Mouse (Mus musculus): ENCODE data around the gene Sytl1. TPM values are rescaled to one million over a fixed set of nuclear protein-coding genes. Genes with fewer than 3 reads are reported as not detected.

Gene Sytl1
- polyA plus RNA-seq, 1 experiment, result 3.1 TPM

GRCm38 (mm10) chr4:133266248-133266880 is 3.5 kb upstream of the Sytl1 start:
- Histone ChIP-seq H3K4me1 (ENCODE audit: control insufficient read depth, insufficient read depth, low read length) (no peaks in the 10 kb centered on the region), H3K4me3 (ENCODE audit: insufficient read depth, low read length) (no peak overlapping the region), H3K27ac (ENCODE audit: insufficient read depth, low read length) (no peak overlapping the region)
- TF ChIP-seq CTCF (IDR thresholded peaks at IDR 0.05; ENCODE audit: extremely low read depth, insufficient read depth, low read length) (no peak), POLR2A (IDR thresholded peaks at IDR 0.05; ENCODE audit: extremely low read depth, insufficient read depth, low read length) (no peak)

- H3K4me1 ChIP-seq (ENCODE audit: control insufficient read depth, insufficient read depth, low read length), result no peaks in the 10 kb centered on the region
- H3K27ac ChIP-seq (ENCODE audit: insufficient read depth, low read length), result no peak overlapping the region
- no peak overlapping the region for H3K4me3 ChIP-seq (ENCODE audit: insufficient read depth, low read length)
- no peak for TF ChIP-seq POLR2A (IDR thresholded peaks at IDR 0.05; ENCODE audit: extremely low read depth, insufficient read depth, low read length)
- no peak for TF ChIP-seq CTCF (IDR thresholded peaks at IDR 0.05; ENCODE audit: extremely low read depth, insufficient read depth, low read length)
These were observed 2.8 kb upstream of the Sytl1 start for GRCm38 (mm10) chr4:133265759-133266158.

- no peak for TF ChIP-seq CTCF (IDR thresholded peaks at IDR 0.05; ENCODE audit: extremely low read depth, insufficient read depth, low read length)
- no peak for TF ChIP-seq POLR2A (IDR thresholded peaks at IDR 0.05; ENCODE audit: extremely low read depth, insufficient read depth, low read length)
- H3K4me1 ChIP-seq (ENCODE audit: control insufficient read depth, insufficient read depth, low read length), result no peaks in the 10 kb centered on the region
- H3K27ac ChIP-seq (ENCODE audit: insufficient read depth, low read length), result no peak overlapping the region
- no peak overlapping the region for H3K4me3 ChIP-seq (ENCODE audit: insufficient read depth, low read length)
These were observed 2.4 kb upstream of the Sytl1 start for GRCm38 (mm10) chr4:133265297-133265696.

- no peak overlapping the region for H3K27ac ChIP-seq (ENCODE audit: insufficient read depth, low read length)
- H3K4me1 ChIP-seq (ENCODE audit: control insufficient read depth, insufficient read depth, low read length), result no peaks in the 10 kb centered on the region
- H3K4me3 ChIP-seq (ENCODE audit: insufficient read depth, low read length), result no peak overlapping the region
- TF ChIP-seq CTCF (IDR thresholded peaks at IDR 0.05; ENCODE audit: extremely low read depth, insufficient read depth, low read length) (no peak), POLR2A (IDR thresholded peaks at IDR 0.05; ENCODE audit: extremely low read depth, insufficient read depth, low read length) (no peak)
These were observed 1.6 kb upstream of the Sytl1 start for GRCm38 (mm10) chr4:133264559-133264958.

GRCm38 (mm10) chr4:133263756-133264155 is 843 bp upstream of the Sytl1 start:
- no peak overlapping the region for H3K27ac ChIP-seq (ENCODE audit: insufficient read depth, low read length)
- H3K4me1 ChIP-seq (ENCODE audit: control insufficient read depth, insufficient read depth, low read length), result no peaks in the 10 kb centered on the region
- TF ChIP-seq POLR2A (IDR thresholded peaks at IDR 0.05; ENCODE audit: extremely low read depth, insufficient read depth, low read length), result no peak
- no peak overlapping the region for H3K4me3 ChIP-seq (ENCODE audit: insufficient read depth, low read length)

- Histone ChIP-seq H3K27ac (ENCODE audit: insufficient read depth, low read length) (no peak overlapping the region), H3K4me3 (ENCODE audit: insufficient read depth, low read length) (no peak overlapping the region), H3K4me1 (ENCODE audit: control insufficient read depth, insufficient read depth, low read length) (no peaks in the 10 kb centered on the region)
- TF ChIP-seq POLR2A (IDR thresholded peaks at IDR 0.05; ENCODE audit: extremely low read depth, insufficient read depth, low read length) (no peak), CTCF (IDR thresholded peaks at IDR 0.05; ENCODE audit: extremely low read depth, insufficient read depth, low read length) (no peak)
These were observed 543 bp downstream of the Sytl1 start for GRCm38 (mm10) chr4:133262375-133262765.

- Histone ChIP-seq H3K27ac (ENCODE audit: insufficient read depth, low read length) (no peak overlapping the region), H3K4me1 (ENCODE audit: control insufficient read depth, insufficient read depth, low read length) (no peaks in the 10 kb centered on the region), H3K4me3 (ENCODE audit: insufficient read depth, low read length) (no peak overlapping the region)
- TF ChIP-seq CTCF (IDR thresholded peaks at IDR 0.05; ENCODE audit: extremely low read depth, insufficient read depth, low read length) (no peak), POLR2A (IDR thresholded peaks at IDR 0.05; ENCODE audit: extremely low read depth, insufficient read depth, low read length) (no peak)
These were observed 1.1 kb downstream of the Sytl1 start for GRCm38 (mm10) chr4:133261641-133262374.

GRCm38 (mm10) chr4:133257798-133258408 is 5.0 kb downstream of the Sytl1 start:
- TF ChIP-seq POLR2A (IDR thresholded peaks at IDR 0.05; ENCODE audit: extremely low read depth, insufficient read depth, low read length), result no peak
- no peaks in the 10 kb centered on the region for H3K4me1 ChIP-seq (ENCODE audit: control insufficient read depth, insufficient read depth, low read length)
- no peak overlapping the region for H3K4me3 ChIP-seq (ENCODE audit: insufficient read depth, low read length)
- no peak overlapping the region for H3K27ac ChIP-seq (ENCODE audit: insufficient read depth, low read length)

- H3K4me3 ChIP-seq (ENCODE audit: insufficient read depth, low read length), result no peak overlapping the region
- H3K4me1 ChIP-seq (ENCODE audit: control insufficient read depth, insufficient read depth, low read length), result no peaks in the 10 kb centered on the region
- no peak for TF ChIP-seq POLR2A (IDR thresholded peaks at IDR 0.05; ENCODE audit: extremely low read depth, insufficient read depth, low read length)
- TF ChIP-seq CTCF (IDR thresholded peaks at IDR 0.05; ENCODE audit: extremely low read depth, insufficient read depth, low read length), result no peak
- no peak overlapping the region for H3K27ac ChIP-seq (ENCODE audit: insufficient read depth, low read length)
These were observed 5.7 kb downstream of the Sytl1 start for GRCm38 (mm10) chr4:133257230-133257629.

GRCm38 (mm10) chr4:133256820-133257219 is 6.1 kb downstream of the Sytl1 start:
- H3K27ac ChIP-seq (ENCODE audit: insufficient read depth, low read length), result no peak overlapping the region
- no peaks in the 10 kb centered on the region for H3K4me1 ChIP-seq (ENCODE audit: control insufficient read depth, insufficient read depth, low read length)
- H3K4me3 ChIP-seq (ENCODE audit: insufficient read depth, low read length), result no peak overlapping the region
- TF ChIP-seq POLR2A (IDR thresholded peaks at IDR 0.05; ENCODE audit: extremely low read depth, insufficient read depth, low read length), result no peak
- TF ChIP-seq CTCF (IDR thresholded peaks at IDR 0.05; ENCODE audit: extremely low read depth, insufficient read depth, low read length), result no peak

Data from cortical plate, adult 2 months (tissue).